Mouse (Mus musculus) gastrocnemius, postnatal 36 days (tissue): ENCODE measurements around the gene Zmpste24. TPM values are rescaled to one million over a fixed set of nuclear protein-coding genes. Genes with fewer than 3 reads are reported as not detected.

ENCODE experiments used
- DNase-seq, 2 experiments: peaks; one replicate each; pipeline ENCODE4 v3.0.0; 2022
- intact Hi-C: fragments of 180-260 bp; cut with DNase I; formaldehyde crosslinking; loops from one replicate; pipeline ENCODE4 v1.15.1; 2025
- total RNA-seq, 2 experiments: library from RNA; stranded (reverse); gene quantifications; 2 replicates each; pipeline ENCODE4 v1.2.3; 2021

The Zmpste24 gene
- total RNA-seq, 2 experiments from 2014 or later, result 15.7 to 16.1 TPM

GRCm38 (mm10) chr4:121039331-121040115 lies 58.5 kb downstream of the Zmpste24 start, which contains the start of gene Col9a2:
Gene Col9a2, plus strand, starts transcription at chr4:121039385.
- DNase-seq, result no peak
- intact Hi-C loops, result no loop called here

DNA sequence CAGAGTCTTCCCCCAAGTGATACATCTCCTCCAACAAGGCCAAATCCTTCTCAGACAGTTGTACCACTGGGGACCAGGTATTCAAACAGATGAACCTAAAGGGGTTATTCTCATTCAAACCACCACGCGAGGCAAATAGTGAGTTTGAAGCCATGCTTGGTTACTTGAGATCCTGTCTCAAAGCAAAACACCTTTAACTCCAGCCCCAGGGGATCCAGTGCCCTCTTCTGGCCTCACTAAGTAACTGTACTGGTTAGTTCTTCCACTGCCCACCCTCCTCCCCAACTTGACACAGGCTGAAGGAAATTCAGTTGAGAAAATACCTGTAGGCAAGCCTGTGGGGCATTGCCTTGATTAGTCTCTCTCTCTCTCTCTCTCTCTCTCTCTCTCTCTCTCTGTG lies 65.0 kb downstream of the Zmpste24 start:
- intact Hi-C loops, result loop anchor here (5.0 kb wide), 1 partner anchor 51 kb away; no protein-coding TSS in a partner anchor
- no peak for DNase-seq

- no peak for DNase-seq
- intact Hi-C loops, result loop anchor here (5.0 kb wide), 1 partner anchor 49 kb away; no protein-coding TSS in a partner anchor
Measured at GRCm38 (mm10) chr4:121031440-121031839, 66.6 kb downstream of the Zmpste24 start.

GRCm38 (mm10) chr4:121029632-121030031 lies 68.4 kb downstream of the Zmpste24 start:
- no peak for DNase-seq
- intact Hi-C loops, result loop anchor here (5.0 kb wide), 1 partner anchor 47 kb away; no protein-coding TSS in a partner anchor

GRCm38 (mm10) chr4:121028659-121029392 lies 69.2 kb downstream of the Zmpste24 start:
- intact Hi-C loops, result loop anchor here (1.0 kb wide), 1 partner anchor 203 kb away; no protein-coding TSS in a partner anchor
- DNase-seq, result peak; percentile 45 to 47

GRCm38 (mm10) chr4:121028146-121028545 lies 69.9 kb downstream of the Zmpste24 start:
- intact Hi-C loops, result loop anchor here (1.0 kb wide), 1 partner anchor 204 kb away; no protein-coding TSS in a partner anchor
- DNase-seq, result no peak

DNA sequence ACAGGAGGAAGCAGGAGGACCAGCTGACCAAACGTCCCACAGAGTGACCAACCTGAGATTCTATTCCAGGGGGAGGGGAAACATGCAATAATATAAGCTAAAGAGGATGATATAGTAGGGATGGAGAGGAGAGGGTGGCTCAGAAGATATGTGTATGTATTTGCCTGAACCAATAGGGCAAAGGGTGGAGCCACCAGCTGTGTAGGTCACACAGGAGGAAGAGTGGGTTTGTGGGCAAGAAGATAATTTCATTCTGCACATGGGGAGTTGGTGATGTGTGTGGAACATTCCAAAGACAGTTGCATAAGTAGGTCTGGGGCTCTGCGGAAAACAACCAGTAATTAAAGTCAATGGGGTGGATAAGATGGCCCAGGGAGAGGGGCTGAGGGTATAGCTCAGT lies 72.4 kb downstream of the Zmpste24 start:
- intact Hi-C loops, result no loop called here
- no peak for DNase-seq

GRCm38 (mm10) chr4:121023941-121024340 lies 74.1 kb downstream of the Zmpste24 start:
- intact Hi-C loops, result no loop called here
- DNase-seq, result no peak

DNA sequence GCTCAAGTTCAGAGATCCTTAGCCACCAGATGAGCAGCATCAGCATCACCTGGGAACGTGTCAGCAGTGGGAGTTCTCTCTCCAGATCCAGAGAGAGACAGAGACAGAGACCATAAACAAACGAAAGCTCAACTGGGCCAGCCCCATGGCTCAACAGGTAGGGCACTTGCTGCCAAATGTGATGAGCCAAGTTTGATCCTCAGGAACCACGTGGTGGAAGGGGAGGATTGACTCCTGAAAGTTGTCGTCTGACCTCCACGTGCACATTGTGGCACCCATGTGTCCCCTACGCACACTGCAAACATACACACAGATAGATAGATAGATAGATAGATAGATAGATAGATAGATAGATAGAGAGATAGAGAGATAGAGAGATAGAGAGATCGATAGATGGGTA lies 74.6 kb downstream of the Zmpste24 start:
- no peak for DNase-seq

DNA sequence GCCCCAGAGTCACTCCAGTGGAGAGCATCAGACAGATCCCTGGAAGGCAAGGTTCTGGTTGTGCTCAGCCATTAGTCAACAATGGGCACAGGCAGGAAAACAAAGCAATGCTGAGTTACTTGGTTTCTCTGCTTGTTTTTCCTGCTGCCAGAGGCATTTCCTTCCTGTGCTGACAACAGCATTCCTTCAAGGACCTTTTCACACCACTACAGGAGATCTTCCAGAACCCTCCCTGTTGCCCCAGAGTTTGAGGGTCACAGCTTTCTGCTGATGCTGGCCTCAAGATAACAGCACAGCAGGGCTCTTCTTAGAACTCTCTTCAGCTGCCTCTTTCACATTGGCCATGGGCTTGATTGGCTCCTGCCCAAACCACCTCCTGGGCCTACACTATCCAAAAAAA lies 76.1 kb downstream of the Zmpste24 start:
- no peak for DNase-seq
- intact Hi-C loops, result no loop called here

More for the DNA sequence above, 74.6 kb downstream of the Zmpste24 start:
- intact Hi-C loops, result no loop called here

DNA sequence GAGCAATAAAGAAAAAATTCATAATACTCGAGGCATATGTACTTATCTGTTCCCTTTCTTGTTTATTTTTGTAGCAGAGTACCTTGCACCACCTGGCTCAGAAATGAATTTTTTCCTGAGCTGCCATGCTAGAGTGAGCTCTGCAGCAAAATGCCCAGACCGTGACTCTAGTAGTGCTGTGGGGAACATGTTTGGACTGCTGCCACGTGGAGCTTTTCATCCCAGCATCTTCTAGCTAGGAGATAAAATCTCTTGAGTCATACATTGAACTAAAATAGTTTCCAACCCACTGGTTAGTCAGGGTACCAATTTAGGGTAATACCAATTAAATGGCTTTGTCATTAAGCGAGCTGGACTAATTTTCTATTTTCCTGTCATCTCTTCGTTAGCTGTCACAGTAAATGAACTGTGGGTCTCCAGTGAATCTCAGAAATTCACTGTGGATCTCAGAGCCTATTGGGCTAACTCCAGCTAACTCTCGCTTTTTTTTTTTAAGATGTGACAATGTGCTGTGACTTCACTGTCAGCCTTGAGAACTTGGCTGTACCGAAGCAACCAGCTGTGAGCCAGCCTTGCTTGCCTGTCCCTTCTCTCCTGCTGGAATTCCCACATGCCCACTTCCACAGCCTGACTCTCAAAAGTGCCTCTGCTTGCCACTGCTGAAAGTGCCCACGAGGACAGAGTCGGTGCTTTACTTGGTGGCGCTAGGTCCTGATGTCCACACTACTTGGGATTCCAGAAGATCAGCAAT lies 77.8 kb downstream of the Zmpste24 start:
- intact Hi-C loops, result no loop called here
- no peak for DNase-seq

DNA sequence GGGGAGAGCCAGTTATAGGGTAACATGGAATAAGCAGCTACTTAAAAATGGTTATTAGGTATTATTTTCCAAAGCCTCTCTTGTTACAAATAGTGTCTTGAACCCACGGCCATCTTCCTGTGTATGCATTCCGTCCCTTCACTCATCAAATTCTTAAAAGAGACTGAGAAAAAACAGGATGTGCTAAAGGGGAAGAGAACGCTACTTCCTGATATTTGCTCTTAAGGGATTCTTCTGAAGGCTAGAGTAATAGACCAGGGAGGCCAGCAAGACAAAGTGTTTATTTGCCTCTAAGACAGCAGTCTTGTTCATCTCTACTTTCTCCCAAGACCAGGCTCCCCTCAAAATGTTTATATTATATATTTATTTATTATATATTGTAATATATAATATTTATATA lies 79.8 kb downstream of the Zmpste24 start:
- intact Hi-C loops, result no loop called here

DNA sequence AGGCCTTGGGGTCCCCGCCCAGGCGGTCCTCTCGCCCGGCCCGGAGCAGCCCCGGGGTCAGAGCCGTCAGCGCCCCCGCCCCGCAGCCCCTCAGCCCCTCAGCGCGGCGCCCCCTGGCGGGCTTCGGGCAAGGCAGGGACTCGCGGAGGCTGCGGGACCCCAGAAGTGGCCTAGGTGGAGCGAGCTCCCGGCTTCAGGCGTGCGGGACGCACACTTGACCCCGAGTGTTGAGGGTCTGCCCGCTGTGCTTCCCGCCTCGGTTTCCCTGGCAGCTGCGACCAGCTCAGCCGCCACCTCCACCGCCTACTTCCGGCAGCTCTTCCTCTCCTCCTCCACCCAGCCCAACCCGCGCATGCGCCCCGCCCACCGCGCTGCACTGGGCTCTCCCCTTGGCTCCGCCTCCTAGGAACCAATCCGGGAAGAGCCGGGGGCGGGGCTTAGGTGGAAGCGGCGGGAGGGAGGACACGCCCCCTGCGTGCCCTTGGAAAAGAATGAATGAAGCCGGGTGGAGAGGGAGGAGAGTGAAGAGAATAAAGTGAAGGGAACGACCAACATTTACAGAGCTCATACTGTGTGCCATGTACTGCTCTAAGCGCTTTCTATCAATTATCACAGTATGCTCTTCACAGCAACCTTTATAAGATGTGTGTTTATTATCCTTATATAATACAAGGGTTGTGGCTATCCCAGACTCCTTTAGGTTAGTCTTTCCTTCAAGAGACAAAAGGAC lies 80.9 kb downstream of the Zmpste24 start, which contains the start of gene Smap2:
Gene Smap2 (minus strand): TSS at position 320 of the 730 bp plus-strand sequence.
- intact Hi-C loops, result loop anchor here (2.0 kb wide), 1 partner anchor 30 kb away; no protein-coding TSS in a partner anchor
- DNase-seq, result peak; percentile 94 to 99

More for the DNA sequence above, 79.8 kb downstream of the Zmpste24 start:
- DNase-seq, result no peak

GRCm38 (mm10) chr4:121016021-121016898 lies 81.8 kb downstream of the Zmpste24 start:
- DNase-seq, result no peak
- intact Hi-C loops, result loop anchor here (2.0 kb wide), 1 partner anchor 29 kb away; no protein-coding TSS in a partner anchor

GRCm38 (mm10) chr4:121015268-121015659 lies 82.8 kb downstream of the Zmpste24 start:
- DNase-seq, result no peak
- intact Hi-C loops, result no loop called here

DNA sequence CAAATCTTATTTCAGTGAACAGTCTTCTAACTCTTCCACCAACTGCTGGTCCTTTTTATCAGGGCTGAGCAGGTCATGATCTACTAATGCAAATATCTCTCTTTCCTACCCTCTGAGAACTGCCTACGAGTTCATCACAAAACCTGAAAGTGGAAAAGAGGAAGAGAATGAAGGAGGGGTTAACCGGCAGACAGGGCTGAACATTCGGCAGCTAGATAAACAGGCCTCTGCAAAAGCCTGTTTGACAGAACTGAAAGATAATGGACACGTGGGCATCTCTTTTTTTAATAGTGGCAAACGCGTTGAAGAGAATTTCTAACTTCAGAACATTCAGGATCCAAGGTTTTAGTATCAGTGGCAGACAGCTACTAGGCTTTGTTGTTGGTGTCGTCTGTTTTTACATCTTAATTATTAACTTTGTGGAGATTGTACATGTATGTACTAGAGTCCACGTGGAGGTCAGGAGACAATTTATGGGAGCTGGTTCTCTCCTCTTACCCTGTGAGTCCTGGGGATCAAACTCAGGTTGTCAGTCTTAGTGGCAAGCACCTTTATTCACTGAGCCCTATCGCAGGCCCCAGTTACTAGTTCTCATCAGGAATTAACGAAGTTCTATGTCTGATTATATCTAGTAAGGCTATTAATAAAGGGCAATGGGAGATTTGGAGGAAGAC lies 83.3 kb downstream of the Zmpste24 start:
- intact Hi-C loops, result no loop called here

GRCm38 (mm10) chr4:121010770-121011549 lies 87.1 kb downstream of the Zmpste24 start:
- DNase-seq, result no peak
- intact Hi-C loops, result no loop called here

More for the DNA sequence above, 83.3 kb downstream of the Zmpste24 start:
- DNase-seq, result no peak
